Mouse (Mus musculus): ENCODE results near the gene Ascc1. TPM values are rescaled to one million over a fixed set of nuclear protein-coding genes. Genes with fewer than 3 reads are reported as not detected.

Gene Ascc1
- polyA plus RNA-seq, 1 experiment from 2014 or later: 57.8 TPM

- no peak for ATAC-seq (replicated peaks; ENCODE audit: low FRiP score, low read depth)
- no peak overlapping the region for H3K4me2 ChIP-seq (ENCODE audit: low read length)
- H3K9ac ChIP-seq (ENCODE audit: low read depth, low read length): no peak overlapping the region
- no peak overlapping the region for H3K4me3 ChIP-seq (replicated peaks; ENCODE audit: low read depth, low read length)
- no peak for TF ChIP-seq CTCF (IDR thresholded peaks at IDR 0.05; ENCODE audit: low read depth)
- H3K9me3 ChIP-seq (replicated peaks; ENCODE audit: low read length): no peaks in the 10 kb centered on the region
- 0 out of 2 replicates have a peak overlapping the region, but pooled peaks have one; percentile 31 for H3K27ac ChIP-seq
- H3K27me3 ChIP-seq (ENCODE audit: insufficient read depth, low read length): no peaks in the 10 kb centered on the region
- H3K4me1 ChIP-seq (replicated peaks; ENCODE audit: insufficient read depth, low read length): peaks cover 15% of the 10 kb centered on the region
- H3K36me3 ChIP-seq (ENCODE audit: insufficient read depth, low read length): peaks cover 3% of the 10 kb centered on the region; the same call in 1 of the 2 replicates
- DNase-seq (ENCODE audit: low spot score): peak; percentile 17
- WGBS: 76% methylated on average over 6 of the region's 6 CpGs
Measured at GRCm38 (mm10) chr10:59980815-59981244, 21.8 kb upstream of the Ascc1 start.

GRCm38 (mm10) chr10:59981336-59981735 is 21.3 kb upstream of the Ascc1 start:
- H3K27ac ChIP-seq: 0 out of 2 replicates have a peak overlapping the region, but pooled peaks have one; percentile 31

GRCm38 (mm10) chr10:59981792-59982191 is 20.8 kb upstream of the Ascc1 start:
- H3K36me3 ChIP-seq (ENCODE audit: insufficient read depth, low read length): peaks cover 9% of the 10 kb centered on the region; the same call in 1 of the 2 replicates
- DNase-seq (ENCODE audit: low spot score) (no peak), ATAC-seq (replicated peaks; ENCODE audit: low FRiP score, low read depth) (no peak)
- WGBS: 70% methylated on average over 9 of the region's 9 CpGs
- H3K4me1 ChIP-seq (replicated peaks; ENCODE audit: insufficient read depth, low read length): peaks cover 15% of the 10 kb centered on the region
- H3K4me2 ChIP-seq (ENCODE audit: low read length): no peak overlapping the region
- no peak overlapping the region for H3K27ac ChIP-seq
- H3K27me3 ChIP-seq (ENCODE audit: insufficient read depth, low read length): no peaks in the 10 kb centered on the region
- H3K4me3 ChIP-seq (replicated peaks; ENCODE audit: low read depth, low read length): no peak overlapping the region
- no peak overlapping the region for H3K9ac ChIP-seq (ENCODE audit: low read depth, low read length)
- H3K9me3 ChIP-seq (replicated peaks; ENCODE audit: low read length): no peaks in the 10 kb centered on the region
- TF ChIP-seq CTCF (IDR thresholded peaks at IDR 0.05; ENCODE audit: low read depth): no peak

More at GRCm38 (mm10) chr10:59981336-59981735, 21.3 kb upstream of the Ascc1 start:
- 73% methylated on average over 4 of the region's 4 CpGs for WGBS
- H3K4me1 ChIP-seq (replicated peaks; ENCODE audit: insufficient read depth, low read length): peaks cover 15% of the 10 kb centered on the region
- no peak for TF ChIP-seq CTCF (IDR thresholded peaks at IDR 0.05; ENCODE audit: low read depth)
- no peaks in the 10 kb centered on the region for H3K9me3 ChIP-seq (replicated peaks; ENCODE audit: low read length)
- H3K27me3 ChIP-seq (ENCODE audit: insufficient read depth, low read length): no peaks in the 10 kb centered on the region
- H3K9ac ChIP-seq (ENCODE audit: low read depth, low read length): no peak overlapping the region
- DNase-seq (ENCODE audit: low spot score) (no peak), ATAC-seq (replicated peaks; ENCODE audit: low FRiP score, low read depth) (no peak)
- peaks cover 8% of the 10 kb centered on the region; the same call in 1 of the 2 replicates for H3K36me3 ChIP-seq (ENCODE audit: insufficient read depth, low read length)
- no peak overlapping the region for H3K4me2 ChIP-seq (ENCODE audit: low read length)
- H3K4me3 ChIP-seq (replicated peaks; ENCODE audit: low read depth, low read length): no peak overlapping the region

- ATAC-seq (replicated peaks; ENCODE audit: low FRiP score, low read depth): no peak
- WGBS: 85% methylated on average over 12 of the region's 12 CpGs
- DNase-seq (ENCODE audit: low spot score): no peak
- TF ChIP-seq CTCF (IDR thresholded peaks at IDR 0.05; ENCODE audit: low read depth): no peak
- H3K4me2 ChIP-seq (ENCODE audit: low read length): no peak overlapping the region
- H3K9me3 ChIP-seq (replicated peaks; ENCODE audit: low read length): no peaks in the 10 kb centered on the region
- H3K4me3 ChIP-seq (replicated peaks; ENCODE audit: low read depth, low read length): no peak overlapping the region
- no peak overlapping the region for H3K27ac ChIP-seq
- H3K36me3 ChIP-seq (ENCODE audit: insufficient read depth, low read length): peaks cover 15% of the 10 kb centered on the region; the same call in 1 of the 2 replicates
- H3K27me3 ChIP-seq (ENCODE audit: insufficient read depth, low read length): no peaks in the 10 kb centered on the region
- H3K9ac ChIP-seq (ENCODE audit: low read depth, low read length): no peak overlapping the region
- peaks cover 15% of the 10 kb centered on the region for H3K4me1 ChIP-seq (replicated peaks; ENCODE audit: insufficient read depth, low read length)
Measured at GRCm38 (mm10) chr10:59982379-59982873, 20.2 kb upstream of the Ascc1 start.

- no peak overlapping the region for H3K4me3 ChIP-seq (replicated peaks; ENCODE audit: low read depth, low read length)
- no peaks in the 10 kb centered on the region for H3K4me1 ChIP-seq (replicated peaks; ENCODE audit: insufficient read depth, low read length)
- H3K9ac ChIP-seq (ENCODE audit: low read depth, low read length): no peak overlapping the region
- H3K27ac ChIP-seq: no peak overlapping the region
- H3K27me3 ChIP-seq (ENCODE audit: insufficient read depth, low read length): no peaks in the 10 kb centered on the region
- no peaks in the 10 kb centered on the region for H3K9me3 ChIP-seq (replicated peaks; ENCODE audit: low read length)
- TF ChIP-seq CTCF (IDR thresholded peaks at IDR 0.05; ENCODE audit: low read depth): no peak
- WGBS: 73% methylated on average over 4 of the region's 4 CpGs
- DNase-seq (ENCODE audit: low spot score) (no peak), ATAC-seq (replicated peaks; ENCODE audit: low FRiP score, low read depth) (no peak)
- peaks cover 44% of the 10 kb centered on the region for H3K36me3 ChIP-seq (ENCODE audit: insufficient read depth, low read length)
- no peak overlapping the region for H3K4me2 ChIP-seq (ENCODE audit: low read length)
Measured at GRCm38 (mm10) chr10:59988036-59988435, 14.6 kb upstream of the Ascc1 start.

GRCm38 (mm10) chr10:59990393-59990792 is 12.2 kb upstream of the Ascc1 start:
- ATAC-seq (replicated peaks; ENCODE audit: low FRiP score, low read depth) (no peak), DNase-seq (ENCODE audit: low spot score) (no peak)
- H3K27me3 ChIP-seq (ENCODE audit: insufficient read depth, low read length): no peaks in the 10 kb centered on the region
- H3K4me2 ChIP-seq (ENCODE audit: low read length): no peak overlapping the region
- H3K9me3 ChIP-seq (replicated peaks; ENCODE audit: low read length): no peaks in the 10 kb centered on the region
- WGBS: 93% methylated on average over 9 of the region's 9 CpGs
- no peak for TF ChIP-seq CTCF (IDR thresholded peaks at IDR 0.05; ENCODE audit: low read depth)
- no peak overlapping the region for H3K9ac ChIP-seq (ENCODE audit: low read depth, low read length)
- H3K4me3 ChIP-seq (replicated peaks; ENCODE audit: low read depth, low read length): no peak overlapping the region
- H3K27ac ChIP-seq: no peak overlapping the region
- H3K4me1 ChIP-seq (replicated peaks; ENCODE audit: insufficient read depth, low read length): no peaks in the 10 kb centered on the region
- peaks cover 45% of the 10 kb centered on the region for H3K36me3 ChIP-seq (ENCODE audit: insufficient read depth, low read length)

Measured in kidney, postnatal 0 days (tissue).